Mouse (Mus musculus): ENCODE results near the gene Ddit4.
A peak's percentile ranks its signal among the peaks of the same experiment; 100 is the strongest.

The Ddit4 gene

DNA sequence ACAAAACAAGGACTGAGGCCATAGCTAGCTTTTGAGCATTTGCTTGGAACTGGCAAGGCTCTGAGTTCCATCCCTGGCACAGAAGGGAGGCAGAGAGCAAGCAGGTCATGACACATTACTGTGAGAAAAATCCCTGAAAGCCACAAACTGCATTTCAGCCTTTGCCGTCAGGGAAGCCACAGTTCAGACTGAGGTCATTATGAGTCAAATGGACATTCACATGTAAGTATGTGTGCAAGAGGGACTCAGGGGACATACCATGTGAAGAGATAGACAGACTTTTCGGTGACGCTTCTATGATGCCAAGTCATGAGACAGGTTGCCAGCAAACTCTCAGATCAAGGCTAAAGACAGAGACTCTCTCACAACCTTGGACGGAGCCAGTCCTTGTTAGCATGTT, 33.5 kb downstream of the Ddit4 start:
- DNase-seq (ENCODE audit: low read depth, low spot score) = no peak

DNA sequence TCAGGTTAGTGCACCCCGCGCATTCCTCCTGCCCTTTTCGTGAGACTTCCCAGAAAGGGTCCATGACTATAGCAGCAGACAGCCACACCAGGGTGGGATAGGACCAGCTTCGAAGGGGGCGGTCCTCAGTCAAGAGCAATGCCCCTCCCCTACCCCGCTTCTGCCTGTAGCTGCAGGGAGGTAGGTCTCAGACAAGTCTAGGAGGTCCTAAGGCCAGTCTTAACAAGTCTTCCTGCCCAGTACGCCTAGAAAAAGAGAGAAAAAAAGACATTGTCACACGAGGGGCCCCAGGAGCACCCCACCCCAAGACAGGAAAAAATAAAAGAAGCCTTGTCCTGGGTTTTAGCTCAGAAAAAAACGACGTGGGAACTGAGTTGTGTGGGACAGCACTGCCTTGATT, 35.0 kb downstream of the Ddit4 start:
- DNase-seq (ENCODE audit: low read depth, low spot score) = peak; percentile 89

DNA sequence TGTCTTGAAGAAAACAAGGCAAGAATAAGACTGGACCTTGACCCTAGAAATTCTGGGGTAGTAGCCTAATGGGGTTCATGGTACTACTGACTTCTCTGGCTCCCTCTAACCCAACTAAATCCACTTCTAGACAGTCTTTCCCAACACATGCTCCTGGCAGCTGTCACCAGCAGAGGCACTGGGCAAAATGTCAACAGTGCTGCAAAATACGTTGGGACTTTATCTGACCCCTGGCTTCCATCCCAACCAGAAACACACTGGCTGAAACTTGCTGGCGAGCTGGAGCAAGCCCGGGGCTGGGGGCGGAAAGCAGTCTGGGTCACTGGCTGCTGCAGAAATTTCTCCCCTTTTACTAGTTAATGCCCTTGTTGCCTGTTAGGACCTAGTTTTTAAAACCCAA, 35.5 kb downstream of the Ddit4 start:
- DNase-seq (ENCODE audit: low read depth, low spot score) = no peak

DNA sequence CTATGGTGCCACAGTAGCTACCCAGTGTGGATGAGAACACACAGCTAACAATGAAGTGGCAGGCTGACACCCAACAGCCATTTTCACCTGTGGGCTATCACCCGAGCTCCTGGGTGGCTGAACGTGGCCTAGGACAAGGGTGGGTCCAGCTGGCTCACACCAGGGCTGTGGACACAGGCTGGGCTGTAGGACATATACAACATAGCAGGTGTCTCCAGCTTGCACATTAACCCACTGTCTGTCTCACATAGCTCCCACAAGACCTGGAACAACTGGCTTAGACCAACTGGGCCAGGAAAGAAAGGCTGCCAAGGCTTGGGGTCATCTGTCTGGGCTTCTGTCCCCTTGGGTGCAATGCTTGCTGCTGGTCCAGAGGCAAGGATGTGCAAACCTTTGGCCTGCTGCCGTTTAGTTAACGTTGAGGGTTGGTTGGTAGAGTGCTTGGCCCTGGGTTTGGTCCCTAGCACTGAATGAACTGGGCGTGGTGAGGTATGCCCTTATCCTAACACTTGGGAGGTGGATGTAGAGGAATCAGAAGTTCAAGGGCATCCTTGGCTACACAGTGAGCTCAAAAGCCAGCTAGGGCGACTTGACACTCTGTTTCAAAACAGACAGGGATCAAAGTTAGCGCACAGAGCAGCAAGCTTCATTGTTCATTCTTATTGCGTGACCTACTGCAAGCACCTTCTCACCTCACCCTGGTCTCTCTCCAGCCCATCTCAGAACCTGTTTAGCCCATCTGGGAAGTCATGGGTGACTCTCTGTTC, 36.3 kb downstream of the Ddit4 start:
- DNase-seq (ENCODE audit: low read depth, low spot score) = peak; percentile 46

DNA sequence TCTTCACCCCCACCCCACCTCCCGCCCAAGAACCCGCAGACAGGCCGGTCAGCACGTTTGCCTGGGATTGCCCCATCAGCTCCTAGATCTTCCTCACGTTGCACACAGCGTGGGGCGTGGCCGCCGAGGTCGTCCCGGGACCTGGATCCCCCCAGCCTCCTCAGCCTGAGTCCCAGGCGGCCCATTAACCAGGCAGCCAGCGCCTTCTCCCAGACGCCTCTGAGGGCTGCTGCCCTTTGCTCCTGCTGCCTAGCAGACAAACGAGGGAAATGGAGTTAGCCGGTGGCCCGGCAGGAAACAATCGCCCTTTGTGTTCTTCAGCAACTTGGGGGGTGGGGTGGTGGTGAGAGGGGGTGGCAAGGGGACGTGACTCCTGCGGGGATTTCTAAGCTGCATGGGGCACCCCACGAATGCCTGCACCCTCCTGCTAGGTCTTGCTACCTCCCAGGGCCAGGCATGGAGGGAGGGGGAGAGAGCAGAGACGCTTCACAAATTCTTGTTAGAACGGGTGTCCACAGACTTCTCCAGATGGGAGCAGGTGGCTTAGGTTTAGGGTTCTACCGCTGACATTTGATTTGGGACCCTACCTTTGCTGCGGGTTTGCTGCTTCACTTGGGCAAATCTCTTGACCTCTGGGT, 40.0 kb downstream of the Ddit4 start:
- DNase-seq (ENCODE audit: low read depth, low spot score) = peak; percentile 53

DNA sequence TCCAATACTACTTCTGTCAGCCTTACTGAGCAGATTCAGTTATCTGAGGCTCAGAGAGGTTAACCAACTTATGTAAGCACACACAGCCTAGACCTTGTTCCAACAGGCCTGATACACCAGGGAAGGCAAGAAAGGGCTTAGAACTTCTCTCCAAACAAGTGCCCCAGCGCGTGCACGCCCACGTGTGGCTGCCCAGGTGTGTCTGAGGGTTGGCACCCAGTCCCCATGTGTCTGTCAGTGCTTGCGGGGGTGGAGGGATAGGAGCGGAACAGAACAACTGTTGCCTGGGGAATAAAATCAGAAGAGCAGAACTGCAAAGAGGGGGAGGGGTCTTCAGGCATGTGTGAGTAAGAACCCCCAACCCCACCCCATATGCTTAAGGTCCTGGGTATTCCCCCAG, 40.5 kb downstream of the Ddit4 start:
- no peak for DNase-seq (ENCODE audit: low read depth, low spot score)

GRCm38 (mm10) chr10:59909357-59909847, 42.2 kb downstream of the Ddit4 start:
- DNase-seq (ENCODE audit: low read depth, low spot score) = peak; percentile 58

DNA sequence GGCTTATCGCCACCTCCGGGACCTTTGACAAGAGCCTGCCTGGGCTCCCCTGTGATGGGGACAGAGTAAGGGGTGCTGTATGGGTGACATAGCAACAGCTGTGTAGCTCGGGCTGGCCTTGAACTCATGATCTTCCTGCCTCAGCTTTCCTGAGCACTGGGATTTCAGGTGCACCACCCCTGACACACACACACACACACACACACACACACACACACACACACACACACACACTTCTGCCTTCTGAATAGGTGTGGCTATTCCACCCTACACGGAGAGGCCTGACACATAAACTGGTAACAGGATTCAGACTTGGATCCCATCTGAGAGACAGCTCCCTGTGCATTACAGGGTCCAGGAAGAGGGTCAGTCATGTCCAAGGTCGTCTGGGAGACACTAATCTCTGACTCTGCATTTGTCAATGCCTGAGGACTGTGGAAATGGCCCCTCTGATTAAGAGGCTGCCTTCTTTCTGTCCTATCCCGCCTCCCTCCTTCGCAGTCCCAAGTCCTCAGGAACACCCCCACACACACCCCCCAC, 42.8 kb downstream of the Ddit4 start:
- no peak for DNase-seq (ENCODE audit: low read depth, low spot score)

DNA sequence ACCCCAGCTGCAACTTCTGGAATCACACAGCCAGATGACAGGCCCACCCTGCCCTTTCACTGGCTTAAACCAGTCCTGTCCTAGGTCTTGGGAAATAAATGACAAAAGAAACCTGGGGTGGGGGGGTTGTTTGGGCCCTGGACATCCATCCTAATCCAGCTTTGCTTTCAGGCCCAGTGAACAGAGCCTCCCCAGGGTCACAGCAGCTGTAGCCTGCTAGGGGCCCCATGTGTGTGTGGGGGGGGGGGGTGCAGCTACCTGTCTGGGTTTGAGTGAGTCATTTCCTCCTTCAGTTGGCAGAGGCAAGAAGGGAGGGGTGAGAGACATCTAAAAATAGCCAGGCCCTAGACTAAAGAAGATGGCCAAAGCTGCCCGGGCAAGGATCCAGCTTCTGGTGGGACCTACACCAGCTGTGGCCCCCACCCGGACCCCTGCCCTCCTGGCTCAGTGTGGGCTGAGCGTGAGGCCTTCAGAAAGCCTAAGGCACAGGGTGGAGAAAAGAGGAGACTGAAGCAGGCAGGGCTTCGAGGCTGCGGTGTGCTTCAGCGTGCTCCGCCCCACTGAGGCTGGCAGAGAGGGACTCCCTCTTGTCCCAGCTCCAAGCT, 43.8 kb downstream of the Ddit4 start:
- DNase-seq (ENCODE audit: low read depth, low spot score) = peak; percentile 62

GRCm38 (mm10) chr10:59907080-59907609, 44.5 kb downstream of the Ddit4 start:
- DNase-seq (ENCODE audit: low read depth, low spot score) = no peak

DNA sequence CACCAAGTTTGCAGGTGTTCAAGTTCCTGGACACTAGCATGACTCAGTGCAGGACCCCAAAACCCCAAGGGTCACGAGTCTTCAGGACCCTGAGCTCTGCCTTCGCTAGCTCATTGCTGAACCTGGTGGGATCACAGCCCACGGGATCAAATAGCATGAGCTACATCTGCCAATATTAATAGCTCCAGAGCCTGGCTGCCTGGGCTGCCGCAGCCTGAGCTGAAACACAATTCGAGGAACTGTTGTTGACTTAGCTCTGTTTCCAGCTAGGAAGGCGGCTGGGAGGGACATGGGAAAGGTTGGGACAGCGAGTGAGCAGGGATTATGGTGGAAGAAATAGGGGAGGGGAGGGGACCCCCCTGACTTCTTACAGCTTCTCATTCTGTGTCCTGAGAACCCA, 48.5 kb downstream of the Ddit4 start:
- DNase-seq (ENCODE audit: low read depth, low spot score) = no peak

DNA sequence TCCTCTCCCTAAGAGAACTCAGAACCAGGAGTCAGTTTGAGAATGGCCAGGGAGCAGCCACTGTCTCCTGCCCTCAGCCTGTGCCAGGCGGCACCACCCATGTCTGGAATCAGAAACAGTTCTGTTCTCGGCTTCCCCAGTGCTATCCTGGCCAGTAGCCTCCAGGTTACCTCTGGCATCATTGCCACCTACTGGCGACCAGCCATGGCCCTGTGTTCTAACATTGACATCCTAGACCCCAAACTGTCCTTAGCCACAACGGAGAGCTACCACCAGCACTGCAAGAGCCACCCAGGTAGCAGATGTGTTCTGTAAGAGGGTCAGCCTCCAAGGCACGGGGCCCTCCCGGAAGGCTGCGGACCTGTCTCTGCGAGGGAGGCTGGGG, 49.0 kb downstream of the Ddit4 start:
- no peak for DNase-seq (ENCODE audit: low read depth, low spot score)

- DNase-seq (ENCODE audit: low read depth, low spot score) = peak; percentile 58
Observed at GRCm38 (mm10) chr10:59901986-59902605, 49.5 kb downstream of the Ddit4 start.

DNA sequence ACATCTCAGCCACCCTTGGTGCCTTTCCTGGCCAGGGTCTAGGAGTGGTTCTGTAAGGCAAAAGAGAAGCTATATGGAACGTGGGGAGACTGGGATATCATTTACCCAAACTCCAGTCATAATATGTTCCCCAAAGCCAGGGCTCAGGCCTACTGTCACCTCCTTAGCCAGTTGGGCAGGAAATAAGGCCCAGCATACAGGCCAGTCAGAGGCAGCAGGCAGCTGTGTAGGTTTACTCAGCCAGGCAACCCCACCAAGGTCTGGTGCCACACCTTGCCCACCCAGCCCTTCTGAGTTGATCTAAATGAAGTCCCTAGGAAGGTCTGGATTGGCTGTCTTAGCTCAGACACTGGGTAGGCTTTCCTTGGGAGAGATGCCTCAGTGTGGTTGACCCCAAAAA, 50.2 kb downstream of the Ddit4 start:
- no peak for DNase-seq (ENCODE audit: low read depth, low spot score)

- no peak for DNase-seq (ENCODE audit: low read depth, low spot score)
Observed at GRCm38 (mm10) chr10:59900939-59901338, 50.7 kb downstream of the Ddit4 start.

DNA sequence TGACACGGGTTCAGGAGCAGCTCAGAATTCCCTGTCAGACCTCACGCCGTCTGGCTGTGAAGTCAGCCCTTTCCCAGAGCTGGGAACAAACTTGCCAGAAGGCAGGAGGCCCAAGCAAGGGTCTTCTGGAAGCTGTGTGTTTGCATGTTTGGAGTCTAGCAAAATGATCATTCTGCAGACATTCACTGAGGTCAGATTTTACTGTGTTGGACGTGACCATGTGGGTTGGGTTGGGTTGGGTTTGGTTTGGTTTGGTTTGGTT, 51.5 kb downstream of the Ddit4 start:
- no peak for DNase-seq (ENCODE audit: low read depth, low spot score)
